Mouse (Mus musculus): ENCODE data around the gene Pea15a. TPM values are rescaled to one million over a fixed set of nuclear protein-coding genes. Genes with fewer than 3 reads are reported as not detected.
A peak's percentile ranks its signal among the peaks of the same experiment; 100 is the strongest.
"Not testable (repeated sequence)": the region's sequence is repeated elsewhere in the genome, so short reads cannot be mapped to it uniquely, and the experiment has no call there.

The Pea15a gene
- total RNA-seq (2021): 61.5 and 63.2 TPM in 2 replicates
- long read RNA-seq, experiment 1, transcript Pea15a-203 (2 exons, 980 nt): minor isoform, 10 of 109 reads
- long read RNA-seq, experiment 1, transcript Pea15a-201 (4 exons, 2,501 nt): major isoform, 87 of 109 reads
- long read RNA-seq, experiment 1, partial matches to known transcripts: 1 of 109 reads
- long read RNA-seq, experiment 1, other reads (novel, unspliced or antisense): 10 of 109 reads
- long read RNA-seq, experiment 2, transcript Pea15a-203 (2 exons, 980 nt): minor isoform, 8 of 90 reads
- long read RNA-seq, experiment 2, transcript Pea15a-201 (4 exons, 2,501 nt): major isoform, 65 of 90 reads
- long read RNA-seq, experiment 2, partial matches to known transcripts: 5 of 90 reads
- long read RNA-seq, experiment 2, other reads (novel, unspliced or antisense): 11 of 90 reads

GRCm38 (mm10) chr1:172206141-172206917 lies at the start of gene Pea15a:
Gene Pea15a, minus strand, starts transcription at chr1:172206804.
- peak; percentile 89 for DNase-seq

GRCm38 (mm10) chr1:172247679-172248078 lies 41.1 kb upstream of the Pea15a start:
- DNase-seq: peak; percentile 39

- DNase-seq: no peak
Observed at GRCm38 (mm10) chr1:172247216-172247615, 40.6 kb upstream of the Pea15a start.

- not testable (repeated sequence) for DNase-seq
Observed at GRCm38 (mm10) chr1:172244645-172245044, 38.0 kb upstream of the Pea15a start.

- no peak for DNase-seq
Observed at GRCm38 (mm10) chr1:172243547-172244205, 37.1 kb upstream of the Pea15a start.

GRCm38 (mm10) chr1:172242401-172242800 lies 35.8 kb upstream of the Pea15a start:
- DNase-seq: no peak

GRCm38 (mm10) chr1:172240945-172241708 lies 34.5 kb upstream of the Pea15a start:
- DNase-seq: no peak

- DNase-seq: no peak
Observed at GRCm38 (mm10) chr1:172229215-172229614, 22.6 kb upstream of the Pea15a start.

- DNase-seq: peak; percentile 54
Observed at GRCm38 (mm10) chr1:172228209-172228608, 21.6 kb upstream of the Pea15a start.

GRCm38 (mm10) chr1:172221297-172222063 lies 14.9 kb upstream of the Pea15a start:
- no peak for DNase-seq

GRCm38 (mm10) chr1:172220414-172220813 lies 13.8 kb upstream of the Pea15a start:
- DNase-seq: peak; percentile 72

GRCm38 (mm10) chr1:172219451-172220406 lies 13.1 kb upstream of the Pea15a start, which contains the start of gene Casq1:
Gene Casq1, minus strand, starts transcription at chr1:172219868.
- DNase-seq: no peak

GRCm38 (mm10) chr1:172218164-172218910 lies 11.7 kb upstream of the Pea15a start:
- DNase-seq: no peak

GRCm38 (mm10) chr1:172217148-172217547 lies 10.5 kb upstream of the Pea15a start:
- DNase-seq: peak; percentile 97

GRCm38 (mm10) chr1:172214748-172215147 lies 8.1 kb upstream of the Pea15a start:
- peak; percentile 60 for DNase-seq

- no peak for DNase-seq
Observed at GRCm38 (mm10) chr1:172213771-172214170, 7.2 kb upstream of the Pea15a start.

- no peak for DNase-seq
Observed at GRCm38 (mm10) chr1:172212776-172213175, 6.2 kb upstream of the Pea15a start.

- DNase-seq: no peak
Observed at GRCm38 (mm10) chr1:172207111-172207584, 544 bp upstream of the Pea15a start.

GRCm38 (mm10) chr1:172205741-172206087 lies 890 bp downstream of the Pea15a start:
- no peak for DNase-seq

Measured in adrenal gland, postnatal 14 days (tissue).